Mouse (Mus musculus) limb, embryonic 14.5 days (tissue): ENCODE data around the gene Kpna3. TPM values are rescaled to one million over a fixed set of nuclear protein-coding genes. Genes with fewer than 3 reads are reported as not detected.

Source experiments
- ATAC-seq: fragments of 200-750 bp; cut with Nextera tagmentation; 2 replicates; pipeline ENCODE4 v1.8.0; 2017; ENCODE audit warnings: low read depth, moderate number of reproducible peaks, moderate TSS enrichment; ENCODE audit not compliant: low FRiP score
- DNase-seq: peaks from one replicate; pipeline ENCODE4 v3.0.0-alpha.2; 2015; ENCODE audit warnings: low spot score
- H3K27ac ChIP-seq: fragments of 300-500 bp; sonication (generic); replicated peaks from 2 replicates; pipeline ENCODE4 v1.5.1; 2014; ENCODE audit warnings: low read depth, mild to moderate bottlenecking, low read length, moderate library complexity, mixed read lengths
- H3K27me3 ChIP-seq: fragments of 300-500 bp; sonication (generic); 2 replicates; pipeline ENCODE4 v1.6.1; 2014; ENCODE audit warnings: low read length, mixed read lengths; ENCODE audit not compliant: control insufficient read depth, insufficient read depth
- H3K36me3 ChIP-seq: fragments of 300-500 bp; sonication (generic); 2 replicates; pipeline ENCODE4 v1.6.1; 2014; ENCODE audit warnings: mild to moderate bottlenecking, low read length, moderate library complexity, mixed read lengths; ENCODE audit not compliant: control insufficient read depth, insufficient read depth
- H3K4me1 ChIP-seq: fragments of 300-500 bp; sonication (generic); 2 replicates; pipeline ENCODE4 v1.6.1; 2014; ENCODE audit warnings: antibody characterized with exemption, low read length, mixed read lengths; ENCODE audit not compliant: control insufficient read depth, insufficient read depth
- H3K4me2 ChIP-seq: fragments of 300-500 bp; sonication (generic); replicated peaks from 2 replicates; pipeline ENCODE4 v1.6.1; 2014; ENCODE audit warnings: low read depth, mild to moderate bottlenecking, low read length, moderate library complexity; ENCODE audit not compliant: severe bottlenecking
- H3K4me3 ChIP-seq: fragments of 300-500 bp; sonication (generic); replicated peaks from 2 replicates; pipeline ENCODE4 v1.5.1; 2014; ENCODE audit warnings: low read length
- H3K9ac ChIP-seq: fragments of 300-500 bp; sonication (generic); 2 replicates; pipeline ENCODE4 v1.6.1; 2014; ENCODE audit warnings: mild to moderate bottlenecking, low read depth, low read length, moderate library complexity; ENCODE audit not compliant: severe bottlenecking
- H3K9me3 ChIP-seq: fragments of 300-500 bp; sonication (generic); 2 replicates; pipeline ENCODE4 v1.6.1; 2016; ENCODE audit warnings: low read length; ENCODE audit not compliant: control insufficient read depth
- POLR2A ChIP-seq: fragments of 200-500 bp; IDR thresholded peaks from 2 replicates; pipeline ENCODE4 v1.8.0; 2012; ENCODE audit warnings: inconsistent platforms, mild to moderate bottlenecking, moderate library complexity, borderline replicate concordance; ENCODE audit not compliant: insufficient read depth, insufficient read length; ENCODE audit errors: extremely low read depth
- WGBS: fragments of 180-500 bp; shearing (Covaris S2); extraction: QIAGEN DNeasy Blood & Tissue Kit; methylation state at CpG from one replicate; pipeline ENCODE4 v1.1.7; 2014; 5-methylcytosine and 5-hydroxymethylcytosine counted together
- polyA plus RNA-seq, 2 experiments: library from polyadenylated mRNA; depleted of rRNA in 1 of 2; stranded (reverse) in 1 of 2; unstranded in 1 of 2; fragments of >200 nt; fragmentation: Nextera tagmentation in 1 of 2; extraction: Ambion mirVana in 1 of 2; gene quantifications; 2 replicates each; pipeline versions ENCODE4 v1.2.1 to v1.2.3; 2012 to 2014

Gene Kpna3
- polyA plus RNA-seq, 2 experiments = 30.8 to 53.0 TPM

DNA sequence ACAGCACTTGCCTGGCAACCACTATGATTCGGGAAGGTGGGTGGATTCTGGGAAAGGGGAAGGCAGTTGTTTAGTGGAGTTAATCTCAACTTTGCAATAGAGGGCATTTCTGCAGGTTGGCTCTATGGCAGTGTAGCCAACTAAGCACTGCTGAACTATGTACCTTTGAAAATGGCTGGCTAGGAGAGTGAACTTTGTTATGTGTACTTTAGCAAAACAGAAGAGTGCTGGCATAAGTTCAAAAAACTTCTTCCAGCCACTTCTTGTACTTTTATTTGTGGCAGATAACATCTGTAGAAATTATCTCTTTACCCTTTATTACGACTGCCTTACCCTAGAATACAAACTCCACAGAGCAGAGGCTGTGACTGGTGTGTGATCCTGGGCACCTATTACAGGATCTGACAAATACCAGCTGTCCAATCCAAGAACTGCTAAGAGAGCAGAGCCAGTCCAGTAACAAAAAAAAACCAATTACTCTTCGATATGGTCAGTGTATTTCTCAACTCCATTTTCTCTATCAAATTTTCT, 78.6 kb downstream of the Kpna3 start:
- TF ChIP-seq POLR2A = no peak
- H3K27me3 ChIP-seq = no peaks in the 10 kb centered on the region
- peak overlapping the region; percentile 54; the same call in 1 of the 2 replicates for H3K4me3 ChIP-seq
- no peak overlapping the region for H3K9ac ChIP-seq
- DNase-seq (no peak), ATAC-seq (no peak)
- H3K36me3 ChIP-seq = peaks cover 2% of the 10 kb centered on the region; the same call in 1 of the 2 replicates
- H3K9me3 ChIP-seq = no peaks in the 10 kb centered on the region
- H3K4me2 ChIP-seq = peak overlapping the region; percentile 51
- H3K27ac ChIP-seq = no peak overlapping the region
- peaks cover 3% of the 10 kb centered on the region; the same call in 1 of the 2 replicates for H3K4me1 ChIP-seq
- WGBS = 64% methylated on average over 3 of the region's 3 CpGs

DNA sequence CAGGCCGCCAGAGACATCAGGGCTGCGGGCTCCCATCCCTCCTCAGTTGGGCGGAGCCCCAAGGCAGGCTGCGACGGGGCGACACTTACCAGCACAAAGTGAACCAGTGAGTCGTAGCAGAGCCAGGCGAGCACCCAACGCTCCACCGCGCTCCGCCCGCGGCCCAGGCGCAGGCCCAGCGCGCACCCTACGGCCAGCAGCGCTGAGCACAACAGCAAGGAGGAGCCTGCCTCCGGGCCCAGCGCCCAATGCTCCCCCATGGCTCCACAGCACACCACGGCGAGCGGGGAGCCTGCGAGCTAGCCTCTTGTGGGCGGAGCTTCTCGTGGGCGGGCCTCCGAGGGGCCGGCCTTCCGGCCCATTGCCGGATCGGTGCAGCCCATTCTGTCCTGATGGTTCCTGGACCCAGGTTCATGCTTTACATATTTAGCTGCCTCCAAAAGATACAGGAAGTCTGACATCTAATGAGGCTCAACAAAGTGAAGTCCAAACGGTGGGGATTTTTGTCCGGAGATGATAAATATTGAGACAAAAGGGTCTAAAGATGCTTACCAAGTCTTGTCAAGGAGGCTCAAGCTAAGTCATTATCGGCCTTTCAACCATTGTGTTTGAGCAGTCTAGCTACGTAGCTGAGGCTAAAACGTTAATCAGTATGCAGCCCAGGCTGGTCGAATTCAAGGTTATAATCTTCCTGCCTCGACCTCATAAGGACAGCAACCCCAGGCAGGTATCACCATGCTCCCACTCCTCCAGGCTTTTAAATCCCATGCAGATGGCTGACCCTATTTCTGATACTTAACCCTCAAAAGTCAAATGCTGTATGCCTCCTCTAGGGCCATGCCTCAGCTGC, 79.3 kb downstream of the Kpna3 start, which contains the start of gene Ebpl:
TSS of gene Ebpl (minus strand) at position 309 of the 850 bp plus-strand sequence.
- H3K4me1 ChIP-seq = peaks cover 3% of the 10 kb centered on the region; the same call in 1 of the 2 replicates
- peak; percentile 85 for DNase-seq
- no peaks in the 10 kb centered on the region; the same call in 1 of the 2 replicates for H3K36me3 ChIP-seq
- no peaks in the 10 kb centered on the region for H3K27me3 ChIP-seq
- H3K4me3 ChIP-seq = peak within 1 kb of the TSS; percentile 54
- TF ChIP-seq POLR2A = peak; percentile 79; the same call in 1 of the 2 replicates
- 1% methylated on average over 36 of the region's 40 CpGs for WGBS
- peak; percentile 96 for ATAC-seq
- peak within 1 kb of the TSS; percentile 63 for H3K27ac ChIP-seq
- peak within 1 kb of the TSS; percentile 51 for H3K4me2 ChIP-seq
- H3K9me3 ChIP-seq = no peaks in the 10 kb centered on the region
- H3K9ac ChIP-seq = peak within 1 kb of the TSS; percentile 75

DNA sequence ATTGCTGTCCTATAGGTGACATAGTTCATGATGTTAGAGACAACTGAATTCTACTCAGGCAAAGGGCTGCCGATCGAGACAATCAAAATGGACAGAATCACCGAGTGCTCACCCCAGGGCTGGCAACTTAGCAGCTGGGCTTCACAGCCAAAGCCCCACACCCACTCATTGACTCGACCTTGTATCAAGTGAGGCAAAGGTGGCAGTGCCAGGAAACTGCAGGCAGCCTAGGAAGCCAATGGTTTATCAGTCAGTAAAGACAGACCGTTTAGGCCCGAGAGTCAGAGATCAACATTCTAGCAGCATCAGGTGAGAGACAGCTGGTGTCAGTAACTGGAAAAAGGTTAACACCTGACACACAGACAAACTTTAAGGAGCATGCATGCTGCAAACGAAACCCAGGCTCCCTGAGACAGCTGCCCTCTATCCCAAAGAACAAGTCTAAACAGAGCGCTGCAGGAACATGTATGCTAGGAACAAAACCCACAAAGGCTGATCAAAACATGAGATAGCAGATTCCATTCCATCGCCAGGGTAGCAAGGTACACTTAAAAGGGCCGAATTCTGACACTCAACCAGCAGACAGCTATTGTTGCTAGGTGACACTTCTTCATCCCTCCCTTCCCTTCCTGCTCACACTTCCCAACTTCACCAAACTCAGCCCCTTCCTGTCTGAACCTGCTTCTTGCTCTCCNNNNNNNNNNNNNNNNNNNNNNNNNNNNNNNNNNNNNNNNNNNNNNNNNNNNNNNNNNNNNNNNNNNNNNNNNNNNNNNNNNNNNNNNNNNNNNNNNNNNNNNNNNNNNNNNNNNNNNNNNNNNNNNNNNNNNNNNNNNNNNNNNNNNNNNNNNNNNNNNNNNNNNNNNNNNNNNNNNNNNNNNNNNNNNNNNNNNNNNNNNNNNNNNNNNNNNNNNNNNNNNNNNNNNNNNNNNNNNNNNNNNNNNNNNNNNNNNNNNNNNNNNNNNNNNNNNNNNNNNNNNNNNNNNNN, 85.1 kb downstream of the Kpna3 start:
- ATAC-seq (no peak), DNase-seq (peak; percentile 29)
- no peak overlapping the region for H3K9ac ChIP-seq
- no peak overlapping the region for H3K4me3 ChIP-seq
- no peaks in the 10 kb centered on the region for H3K9me3 ChIP-seq
- WGBS = 77% methylated on average over 10 of the region's 10 CpGs
- H3K36me3 ChIP-seq = no peaks in the 10 kb centered on the region; the same call in 1 of the 2 replicates
- H3K27ac ChIP-seq = no peak overlapping the region
- no peaks in the 10 kb centered on the region for H3K27me3 ChIP-seq
- no peak overlapping the region for H3K4me2 ChIP-seq
- H3K4me1 ChIP-seq = no peaks in the 10 kb centered on the region
- TF ChIP-seq POLR2A = no peak

DNA sequence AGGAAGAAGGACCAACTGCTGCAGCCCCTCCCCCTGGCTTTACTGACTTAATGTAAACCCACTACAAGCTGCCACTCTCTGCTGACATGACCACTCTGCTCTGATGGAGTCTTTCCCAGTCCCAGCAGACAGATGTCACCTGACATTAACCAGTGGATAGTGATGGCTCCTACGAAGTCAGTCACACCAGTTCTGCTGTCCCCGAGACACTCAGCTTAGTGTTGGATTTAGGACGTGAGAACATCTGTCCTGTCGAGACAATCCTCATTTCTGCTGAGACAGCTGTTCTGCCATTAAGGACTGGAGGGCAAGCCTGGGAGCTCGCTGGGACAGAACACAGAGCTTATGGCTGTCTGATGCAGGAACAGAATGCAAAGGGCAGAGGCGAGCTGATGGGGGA, 88.9 kb downstream of the Kpna3 start:
- Histone ChIP-seq H3K4me2 (no peak overlapping the region), H3K9ac (no peak overlapping the region), H3K27ac (no peak overlapping the region), H3K4me1 (no peaks in the 10 kb centered on the region), H3K27me3 (no peaks in the 10 kb centered on the region), H3K9me3 (no peaks in the 10 kb centered on the region), H3K36me3 (0 out of 2 replicates have a peak, but pooled peaks cover 3% of the 10 kb centered on the region), H3K4me3 (no peak overlapping the region)
- ATAC-seq (no peak), DNase-seq (no peak)
- no peak for TF ChIP-seq POLR2A
- WGBS = 54% methylated on average over 6 of the region's 6 CpGs
